20 mouse cellular contexts compared by ENCODE assay signal in the genomic region with DNA sequence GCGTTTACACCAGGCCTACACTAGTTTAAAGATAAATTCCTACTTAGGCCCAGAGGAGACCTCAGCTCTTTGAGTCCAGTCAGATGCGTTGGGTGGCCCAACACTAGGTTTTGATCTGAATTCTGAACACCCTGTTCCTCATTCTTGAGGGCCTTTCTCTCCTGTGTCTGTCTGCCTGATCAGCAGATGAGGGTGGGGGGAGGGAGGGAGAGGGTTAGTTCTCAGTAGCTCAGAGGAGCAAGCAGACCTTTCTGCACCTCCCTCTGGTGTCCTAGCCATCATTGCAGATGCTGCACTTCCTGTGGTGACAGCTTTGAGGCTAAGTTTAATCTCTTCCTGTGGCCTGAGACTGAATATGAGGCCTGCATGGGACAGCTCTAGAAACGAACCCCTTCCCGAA.
DNase-seq lines count a peak whose midpoint lies in the region; ATAC-seq and TF ChIP-seq lines count a peak whose summit lies in the region.
"Had no signal": no experiment of that assay in that cellular context is flagged by ENCODE, and none has a peak within 500 bp of the region (broad histone marks: within the 10 kb centered on the region; RNA-seq: fewer than 3 reads in every experiment).

No protein-coding gene starts in this region.

- no peak for ATAC-seq in heart, embryonic 12.5 days (ENCODE audit: insufficient number of reproducible peaks, low FRiP score)
- no peak for ATAC-seq in stomach, embryonic 14.5 days (ENCODE audit: insufficient number of reproducible peaks, insufficient read depth, low FRiP score, low read depth)
- ATAC-seq in stomach, postnatal 0 days (ENCODE audit: low FRiP score, low TSS enrichment), result no peak
- ATAC-seq in kidney, embryonic 16.5 days (ENCODE audit: low FRiP score, low TSS enrichment), result no peak
- ATAC-seq in inflammation-experienced regulatory T-cells, adult 6 months, result no peak

- DNase-seq in heart, adult 9 months (ENCODE audit: low spot score in 2 of 2), result no peak
- DNase-seq in stomach, postnatal 0 days (ENCODE audit: low spot score), result no peak
- no peak for DNase-seq in embryonic facial prominence, embryonic 10.5 days (ENCODE audit: low spot score)
- no peak for DNase-seq in layer of hippocampus, adult 8-10 months (ENCODE audit: low spot score in 2 of 2)
- DNase-seq: adrenal gland, adult 8-10 months; B cell, adult 2 months; cerebellum, postnatal 10 days; embryo, embryonic 11 days; gastrocnemius, postnatal 10 days; heart, adult 2 months; kidney, adult 18-20 months; kidney, postnatal 14 days had no signal

- no peak for TF ChIP-seq EP300 in stomach, postnatal 0 days (optimal IDR thresholded peaks at IDR 0.05)

- H3K9ac ChIP-seq in heart, embryonic 12.5 days, result 0 out of 2 replicates have a peak overlapping the region, but pooled peaks have one; percentile 26
- H3K9ac ChIP-seq in stomach, embryonic 14.5 days (replicated peaks; ENCODE audit: low read depth, low read length), result no peak overlapping the region
- H3K9ac ChIP-seq in stomach, postnatal 0 days (ENCODE audit: low read length), result no peak overlapping the region
- H3K9ac ChIP-seq in kidney, embryonic 16.5 days (replicated peaks; ENCODE audit: low read length), result no peak overlapping the region
- H3K9ac ChIP-seq: embryonic facial prominence, embryonic 15.5 days; hindbrain, embryonic 15.5 days; limb, embryonic 15.5 days had no signal

- no peaks in the 10 kb centered on the region for H3K9me3 ChIP-seq in heart, embryonic 12.5 days (replicated peaks)
- no peaks in the 10 kb centered on the region for H3K9me3 ChIP-seq in stomach, embryonic 14.5 days (ENCODE audit: control insufficient read depth, low read depth, low read length)
- no peaks in the 10 kb centered on the region for H3K9me3 ChIP-seq in stomach, postnatal 0 days (ENCODE audit: control insufficient read depth, low read length)
- H3K9me3 ChIP-seq in embryonic facial prominence, embryonic 10.5 days, result no peaks in the 10 kb centered on the region
- no peaks in the 10 kb centered on the region for H3K9me3 ChIP-seq in kidney, embryonic 16.5 days (ENCODE audit: low read length)
- H3K9me3 ChIP-seq: embryonic facial prominence, embryonic 15.5 days; hindbrain, embryonic 15.5 days; limb, embryonic 15.5 days had no signal

- no peak overlapping the region for H3K27ac ChIP-seq in heart, embryonic 12.5 days (ENCODE audit: poor library complexity, severe bottlenecking)
- peak overlapping the region; percentile 33; the same call in 1 of the 2 replicates for H3K27ac ChIP-seq in stomach, embryonic 14.5 days (ENCODE audit: low read length)
- no peak overlapping the region for H3K27ac ChIP-seq in stomach, postnatal 0 days (replicated peaks)
- H3K27ac ChIP-seq in embryonic facial prominence, embryonic 10.5 days (replicated peaks), result 0 out of 2 replicates have a peak overlapping the region, but pooled peaks have one; percentile 10
- no peak overlapping the region for H3K27ac ChIP-seq in kidney, embryonic 16.5 days (ENCODE audit: low read length)
- H3K27ac ChIP-seq: heart, adult 2 months; hindbrain, embryonic 15.5 days; layer of hippocampus, adult 2 months; limb, embryonic 15.5 days had no signal

- no peak overlapping the region for H3K4me3 ChIP-seq in heart, embryonic 12.5 days
- H3K4me3 ChIP-seq in stomach, embryonic 14.5 days (ENCODE audit: low read depth, low read length), result no peak overlapping the region
- no peak overlapping the region for H3K4me3 ChIP-seq in stomach, postnatal 0 days (ENCODE audit: low read depth, low read length)
- no peak overlapping the region for H3K4me3 ChIP-seq in embryonic facial prominence, embryonic 10.5 days
- no peak overlapping the region for H3K4me3 ChIP-seq in kidney, embryonic 16.5 days (ENCODE audit: low read length)
- H3K4me3 ChIP-seq: embryonic facial prominence, embryonic 15.5 days; heart, adult 2 months; hindbrain, embryonic 15.5 days; layer of hippocampus, adult 2 months; limb, embryonic 15.5 days had no signal

- H3K4me1 ChIP-seq in heart, embryonic 12.5 days (replicated peaks), result peaks cover 44% of the 10 kb centered on the region
- peaks cover 8% of the 10 kb centered on the region for H3K4me1 ChIP-seq in stomach, embryonic 14.5 days (ENCODE audit: control insufficient read depth, insufficient read depth, low read length)
- H3K4me1 ChIP-seq in stomach, postnatal 0 days (replicated peaks; ENCODE audit: control insufficient read depth, insufficient read depth), result no peaks in the 10 kb centered on the region
- H3K4me1 ChIP-seq in embryonic facial prominence, embryonic 10.5 days, result peaks cover 17% of the 10 kb centered on the region
- 0 out of 2 replicates have a peak, but pooled peaks cover 2% of the 10 kb centered on the region for H3K4me1 ChIP-seq in kidney, embryonic 16.5 days (ENCODE audit: insufficient read depth, low read length)
- H3K4me1 ChIP-seq: hindbrain, embryonic 15.5 days had no signal

- no peak for TF ChIP-seq CTCF in stomach, postnatal 0 days (IDR thresholded peaks at IDR 0.05; ENCODE audit: low read depth)

- WGBS in heart, embryonic 12.5 days, result 51% methylated on average over 4 of the region's 4 CpGs
- WGBS in stomach, embryonic 14.5 days, result 57% methylated on average over 4 of the region's 4 CpGs
- 59% methylated on average over 4 of the region's 4 CpGs for WGBS in stomach, postnatal 0 days
- WGBS in embryonic facial prominence, embryonic 10.5 days, result 76% methylated on average over 4 of the region's 4 CpGs
- 75% methylated on average over 4 of the region's 4 CpGs for WGBS in kidney, embryonic 16.5 days

- peaks cover 46% of the 10 kb centered on the region for H3K36me3 ChIP-seq in heart, embryonic 12.5 days
- H3K36me3 ChIP-seq in stomach, embryonic 14.5 days (ENCODE audit: control insufficient read depth, insufficient read depth, low read length), result peaks cover 12% of the 10 kb centered on the region; the same call in 1 of the 2 replicates
- peaks cover 4% of the 10 kb centered on the region; the same call in 1 of the 2 replicates for H3K36me3 ChIP-seq in stomach, postnatal 0 days (ENCODE audit: control insufficient read depth, insufficient read depth, low read length)
- peaks cover 96% of the 10 kb centered on the region for H3K36me3 ChIP-seq in embryonic facial prominence, embryonic 10.5 days (replicated peaks)
- H3K36me3 ChIP-seq in kidney, embryonic 16.5 days (ENCODE audit: insufficient read depth, low read length), result peaks cover 27% of the 10 kb centered on the region; the same call in 1 of the 2 replicates

- H3K27me3 ChIP-seq in heart, embryonic 12.5 days (replicated peaks), result no peaks in the 10 kb centered on the region
- H3K27me3 ChIP-seq in stomach, embryonic 14.5 days (ENCODE audit: control insufficient read depth, insufficient read depth, low read length), result no peaks in the 10 kb centered on the region
- H3K27me3 ChIP-seq in stomach, postnatal 0 days (ENCODE audit: control insufficient read depth, insufficient read depth, low read length), result no peaks in the 10 kb centered on the region
- H3K27me3 ChIP-seq in embryonic facial prominence, embryonic 10.5 days (replicated peaks; ENCODE audit: low read depth, poor library complexity, severe bottlenecking), result no peaks in the 10 kb centered on the region
- no peaks in the 10 kb centered on the region for H3K27me3 ChIP-seq in kidney, embryonic 16.5 days (ENCODE audit: insufficient read depth, low read length)
- H3K27me3 ChIP-seq: embryonic facial prominence, embryonic 15.5 days; hindbrain, embryonic 15.5 days; limb, embryonic 15.5 days had no signal

- H3K4me2 ChIP-seq in heart, embryonic 12.5 days, result no peak overlapping the region
- H3K4me2 ChIP-seq in stomach, embryonic 14.5 days (replicated peaks; ENCODE audit: low read depth, low read length), result no peak overlapping the region
- no peak overlapping the region for H3K4me2 ChIP-seq in stomach, postnatal 0 days (replicated peaks; ENCODE audit: low read depth)
- H3K4me2 ChIP-seq in kidney, embryonic 16.5 days (replicated peaks; ENCODE audit: low read depth, low read length), result no peak overlapping the region
- H3K4me2 ChIP-seq: embryonic facial prominence, embryonic 15.5 days; hindbrain, embryonic 15.5 days; limb, embryonic 15.5 days had no signal

Comparison
In these comparisons a context has a peak if more than half of its experiments do, and no peak if none do; other contexts are left out.
1. H3K27ac ChIP-seq: peak in stomach, embryonic 14.5 days (single experiment) and embryonic facial prominence, embryonic 10.5 days (single experiment); none in heart, embryonic 12.5 days (single experiment), stomach, postnatal 0 days (single experiment) and kidney, embryonic 16.5 days (single experiment).